Mouse (Mus musculus) embryo, embryonic 10 days (tissue): ENCODE measurements around the gene Kdelr1.
A peak's percentile ranks its signal among the peaks of the same experiment; 100 is the strongest.

Experiments
- DNase-seq: peaks from one replicate; pipeline ENCODE4 v3.0.0-alpha.2; 2015; ENCODE audit warnings: low spot score

Kdelr1 gene

GRCm38 (mm10) chr7:45872624-45873023 is at the start of gene Kdelr1:
TSS of gene Kdelr1 (plus strand) at chr7:45872772.
- DNase-seq: peak; percentile 91

DNA sequence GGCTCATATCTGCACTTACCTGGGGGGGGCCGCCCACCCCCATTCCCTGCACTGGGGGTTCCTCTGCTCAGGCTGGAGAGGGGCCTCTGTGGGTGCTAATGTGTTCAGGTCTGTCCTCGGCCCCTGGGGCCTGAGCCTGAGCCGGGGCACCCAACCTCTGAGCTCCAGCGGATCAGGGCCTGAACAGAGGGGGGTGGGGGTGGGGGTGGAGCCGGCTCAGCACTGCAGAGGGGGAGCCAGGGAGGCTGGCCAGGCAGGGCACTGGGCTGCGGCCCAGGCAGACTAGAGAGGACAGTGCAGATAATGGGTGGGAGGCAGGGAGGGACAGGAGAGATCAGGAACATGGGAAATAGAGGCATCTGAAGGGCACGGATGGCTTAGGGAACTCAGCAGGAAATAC is 48.0 kb upstream of the Kdelr1 start, which contains the start of gene Kcnj14:
Gene Kcnj14 (minus strand): TSS at position 185 of the 400 bp plus-strand sequence.
- no peak for DNase-seq

DNA sequence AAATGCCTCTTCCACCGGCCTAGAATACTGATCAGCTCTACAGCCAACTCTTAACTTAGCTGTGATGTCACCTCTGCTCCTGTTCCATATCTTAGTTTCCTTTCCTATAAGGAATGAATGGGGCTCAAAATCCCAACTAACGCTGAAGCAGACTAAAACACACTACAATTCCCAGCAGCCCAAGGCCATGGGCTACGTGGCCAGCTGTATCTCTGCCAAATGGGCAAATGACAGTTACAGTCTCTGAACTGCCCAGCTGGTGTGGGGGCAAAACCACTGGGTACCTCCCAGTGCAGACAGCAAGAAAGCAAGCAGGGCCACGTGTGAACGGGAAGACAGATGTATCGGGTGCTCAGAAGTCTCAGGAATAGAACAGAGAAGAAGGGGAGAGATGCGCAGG is 45.9 kb upstream of the Kdelr1 start:
- DNase-seq: no peak

DNA sequence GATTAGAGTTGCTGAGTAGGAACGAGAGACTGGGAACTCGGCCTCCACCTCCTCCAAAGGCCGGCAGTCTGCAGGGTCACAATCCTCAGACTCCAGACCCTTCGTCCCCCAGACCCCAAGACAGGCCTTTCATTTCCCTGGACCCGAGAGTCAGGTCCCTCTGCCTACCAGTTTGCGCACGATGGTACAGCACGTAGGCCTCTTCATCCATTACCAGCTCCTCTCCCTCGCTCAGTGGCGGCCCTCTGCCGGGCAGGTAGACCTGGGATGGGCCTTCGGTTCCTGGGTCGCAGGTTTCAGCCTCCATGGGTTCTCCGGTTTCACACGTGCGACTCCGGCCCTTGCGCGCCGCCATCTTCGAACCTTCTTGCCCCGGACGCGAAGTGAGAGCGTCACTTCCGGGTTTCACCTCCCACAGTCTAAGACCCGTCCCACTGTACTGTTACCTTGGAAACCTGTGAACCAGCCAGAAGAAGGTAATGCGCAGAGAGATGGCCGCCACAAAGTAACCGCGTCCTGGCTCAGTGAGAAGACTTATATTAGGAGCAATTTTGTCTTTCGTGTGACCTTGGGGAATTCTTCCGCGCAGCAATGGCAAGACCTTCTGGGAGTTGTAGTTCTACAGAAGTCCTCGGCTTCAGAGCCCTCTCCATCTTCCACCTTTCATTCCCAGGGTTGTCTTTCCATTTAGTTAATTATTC is 42.0 kb upstream of the Kdelr1 start, which contains the start of gene Grwd1:
Gene Grwd1 (minus strand): TSS at position 518 of the 701 bp plus-strand sequence.
- DNase-seq: peak; percentile 96

DNA sequence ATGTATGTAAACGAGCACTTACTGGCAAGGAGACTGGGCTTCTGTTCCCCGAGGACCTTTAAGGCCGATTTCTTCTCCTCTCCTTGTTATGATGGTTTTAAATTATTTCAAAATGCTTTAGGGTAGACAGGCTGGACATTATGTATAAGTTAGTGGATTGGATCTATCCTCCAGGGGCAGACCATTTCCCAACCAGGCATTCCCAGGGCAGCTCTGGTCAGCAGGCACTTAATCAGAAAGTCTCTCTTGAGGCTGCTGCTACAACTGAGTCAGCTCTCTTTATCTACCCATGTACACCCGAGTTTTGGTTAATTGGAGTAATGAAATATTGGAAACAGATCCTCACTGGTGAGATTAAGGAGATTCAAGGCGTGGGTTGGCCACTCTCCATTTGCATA is 41.4 kb upstream of the Kdelr1 start:
- DNase-seq: no peak

GRCm38 (mm10) chr7:45832428-45832827 is 40.1 kb upstream of the Kdelr1 start:
- no peak for DNase-seq

DNA sequence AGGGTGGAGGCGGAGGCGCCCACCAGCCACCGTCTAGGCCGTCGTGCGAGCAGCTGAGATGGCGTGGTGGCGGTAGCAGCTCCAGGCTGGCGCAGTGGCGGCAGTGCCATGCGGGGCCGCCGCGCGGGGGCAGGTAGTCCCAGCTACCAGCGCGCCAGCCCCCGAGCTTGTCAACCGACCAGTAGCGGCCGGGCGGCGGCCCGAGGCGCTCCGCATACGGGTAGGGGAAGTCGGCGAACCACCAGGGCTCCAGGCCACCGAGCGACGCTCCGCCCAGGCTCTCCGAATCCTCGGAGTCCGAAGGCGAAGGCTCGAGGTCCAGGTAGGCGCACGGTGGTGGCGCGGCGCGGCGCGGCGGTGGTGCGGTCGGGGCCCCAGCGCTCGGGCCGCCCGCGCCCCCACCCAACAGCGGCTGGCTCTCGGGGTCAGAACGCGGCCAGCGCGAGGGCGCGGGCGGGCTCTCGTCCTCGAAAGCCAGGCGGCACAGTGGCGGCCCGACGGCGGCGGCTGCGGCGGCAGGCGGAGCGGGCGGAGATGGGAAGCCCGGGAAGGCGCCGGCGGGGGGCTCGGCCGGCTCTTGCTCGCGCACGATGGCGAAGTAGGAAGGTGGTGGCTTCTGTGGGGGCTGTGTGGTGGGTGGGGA is 39.3 kb upstream of the Kdelr1 start:
- DNase-seq: no peak

GRCm38 (mm10) chr7:45833924-45834323 is 38.6 kb upstream of the Kdelr1 start:
- no peak for DNase-seq

GRCm38 (mm10) chr7:45842950-45843744 is 29.4 kb upstream of the Kdelr1 start:
- DNase-seq: no peak

DNA sequence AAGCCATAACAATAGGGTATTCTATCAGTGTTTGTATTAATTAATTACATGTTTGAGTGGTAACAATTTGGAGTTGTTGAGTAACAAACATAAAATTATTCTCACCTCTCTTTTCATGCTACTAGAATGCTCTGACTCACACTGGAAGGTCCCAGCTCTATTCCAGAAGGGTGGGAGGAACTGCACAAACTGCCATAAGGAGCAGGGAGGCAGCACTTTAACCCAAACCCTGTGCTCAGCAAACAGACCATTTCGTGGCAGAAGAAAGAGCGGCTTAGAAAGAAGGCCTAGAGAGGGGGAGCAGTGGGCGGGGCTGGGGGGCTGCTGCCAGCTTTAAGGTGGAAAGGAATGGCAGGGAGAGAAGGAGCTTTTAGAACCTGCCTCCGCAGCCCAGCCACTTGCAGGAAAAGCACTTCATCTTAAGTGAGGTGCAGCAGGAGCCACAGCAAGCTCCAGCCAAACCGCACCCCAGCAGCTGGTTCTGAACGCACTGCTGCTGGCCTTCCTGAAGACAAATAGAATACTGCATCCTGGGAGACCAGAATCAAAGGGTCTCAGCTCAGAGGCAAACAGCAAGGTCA is 24.0 kb upstream of the Kdelr1 start:
- DNase-seq: no peak

- no peak for DNase-seq
Measured at GRCm38 (mm10) chr7:45850661-45851060, 21.9 kb upstream of the Kdelr1 start.

- no peak for DNase-seq
Measured at GRCm38 (mm10) chr7:45853089-45853488, 19.5 kb upstream of the Kdelr1 start.

DNA sequence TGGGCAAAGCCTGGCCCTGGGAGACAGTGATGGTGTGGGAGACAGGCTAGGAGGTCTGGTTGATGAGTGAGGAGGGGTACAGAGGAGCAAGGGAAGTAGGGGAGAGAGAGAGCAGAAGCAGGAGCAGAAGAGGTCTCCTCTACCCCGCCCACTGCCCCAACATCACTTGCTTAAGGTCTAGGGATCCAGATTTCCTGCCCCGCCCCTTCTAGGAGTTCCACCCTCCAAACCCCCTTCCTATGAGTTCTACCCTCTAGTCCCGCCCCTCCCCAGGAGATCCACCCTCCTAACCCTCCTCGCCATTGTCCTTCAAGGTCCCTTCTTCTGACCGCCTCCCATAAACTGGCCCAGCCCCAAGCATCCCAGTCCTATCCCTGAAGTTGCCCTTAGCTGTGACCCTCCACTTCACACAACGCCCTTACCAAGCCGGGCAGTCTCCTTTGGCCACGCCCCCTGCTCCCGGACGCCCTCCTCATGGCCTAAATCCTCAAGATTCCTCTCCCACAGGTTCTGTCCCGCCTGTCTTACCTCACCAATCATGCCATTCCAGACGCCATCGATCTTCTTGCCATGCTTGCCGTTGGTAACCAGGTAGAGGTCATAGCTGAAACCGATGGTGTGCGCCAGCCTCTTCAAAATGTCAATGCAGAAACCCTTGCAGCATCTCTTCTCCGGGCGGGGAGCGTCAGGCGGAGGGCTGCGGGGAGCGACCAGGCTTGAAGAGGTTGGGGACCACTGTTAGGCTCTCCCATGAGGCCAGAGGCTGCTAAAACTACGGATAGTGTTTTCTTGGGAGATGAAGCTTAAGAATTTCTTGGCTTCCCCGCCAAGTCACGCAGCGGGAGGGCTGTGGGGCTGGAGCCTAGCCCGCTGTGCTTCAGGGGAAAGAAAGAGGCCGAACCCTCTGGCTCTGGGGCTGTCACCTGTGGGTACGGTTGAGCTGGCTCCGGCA is 15.3 kb upstream of the Kdelr1 start:
- peak; percentile 78 for DNase-seq

- no peak for DNase-seq
Measured at GRCm38 (mm10) chr7:45859008-45859407, 13.6 kb upstream of the Kdelr1 start.

DNA sequence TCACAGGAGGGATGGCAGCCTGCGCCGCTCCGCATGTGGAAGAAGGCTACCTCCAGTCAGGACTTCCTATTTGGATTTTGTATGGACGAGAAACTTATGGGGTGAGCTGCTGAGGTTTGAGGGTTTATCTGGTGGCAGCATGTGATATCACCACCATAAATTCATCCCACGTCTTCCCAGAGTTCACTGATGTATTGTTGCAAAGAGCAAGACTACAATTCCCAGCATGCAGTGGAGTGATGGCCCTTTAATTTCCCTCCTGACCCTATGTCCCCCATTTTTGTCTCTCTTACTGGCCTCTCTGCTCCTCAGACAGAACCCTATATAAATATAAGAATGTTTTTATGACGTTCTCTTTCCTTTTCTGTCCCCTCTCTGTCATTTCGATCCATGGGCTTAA is 9.8 kb upstream of the Kdelr1 start:
- no peak for DNase-seq

DNA sequence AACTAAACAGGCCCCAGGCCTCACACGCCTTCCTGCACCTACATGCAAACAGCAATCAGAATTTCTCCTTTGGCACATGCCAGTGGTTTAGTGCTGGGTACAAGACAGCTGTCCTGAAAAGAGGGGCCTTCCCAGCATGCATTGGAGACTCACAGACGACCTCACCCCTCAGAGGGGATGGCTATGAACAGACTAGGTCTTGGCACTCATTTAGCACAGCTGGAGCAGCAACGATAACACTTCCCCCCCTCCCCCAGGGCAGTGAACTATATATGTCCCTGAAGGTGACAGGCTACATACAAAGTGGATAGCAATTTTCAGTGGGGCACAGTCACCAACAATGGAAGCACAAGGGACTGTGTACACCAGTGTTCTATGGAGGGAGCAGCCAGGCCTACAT is 8.1 kb upstream of the Kdelr1 start:
- DNase-seq: no peak

GRCm38 (mm10) chr7:45865925-45866910 is 6.4 kb upstream of the Kdelr1 start:
- DNase-seq: peak; percentile 97

GRCm38 (mm10) chr7:45867871-45868270 is 4.7 kb upstream of the Kdelr1 start:
- DNase-seq: peak; percentile 41

DNA sequence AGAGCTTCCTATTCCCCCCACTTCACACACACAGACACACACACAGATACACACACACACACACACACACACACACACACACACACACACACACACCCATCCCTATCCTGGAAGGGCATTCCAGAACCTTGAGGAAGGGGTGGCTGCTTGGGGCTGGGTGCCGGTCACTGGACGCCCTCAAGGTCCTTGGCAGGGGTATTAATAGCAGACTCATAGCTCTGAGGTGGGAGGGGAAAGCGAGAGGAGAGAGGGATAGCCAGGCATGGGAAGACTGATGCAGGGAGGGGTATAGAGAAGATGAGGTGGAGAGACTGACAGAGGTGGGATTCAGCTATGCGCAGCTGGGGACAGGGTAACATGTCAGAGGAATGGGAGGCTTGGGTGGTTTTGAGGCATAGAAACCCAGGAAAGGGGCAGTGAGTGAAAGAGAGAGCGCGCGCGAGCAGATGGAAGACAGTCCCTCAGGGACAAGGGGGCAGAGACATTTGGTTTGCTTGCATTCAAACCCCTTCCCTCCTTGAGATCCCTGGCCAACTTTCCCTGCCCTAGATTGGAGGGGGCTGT is 3.4 kb upstream of the Kdelr1 start:
- DNase-seq: no peak

GRCm38 (mm10) chr7:45869787-45870186 is 2.8 kb upstream of the Kdelr1 start:
- DNase-seq: no peak
